Mouse (Mus musculus) hindbrain, embryonic 11.5 days (tissue): ENCODE data around the gene Ccdc116. TPM values are rescaled to one million over a fixed set of nuclear protein-coding genes. Genes with fewer than 3 reads are reported as not detected.
A peak's percentile ranks its signal among the peaks of the same experiment; 100 is the strongest.

Experiments used
- ATAC-seq: fragments of 200-750 bp; cut with Nextera tagmentation; 2 replicates; pipeline ENCODE4 v1.8.0; 2017; ENCODE audit warnings: mild to moderate bottlenecking, moderate TSS enrichment, moderate library complexity; ENCODE audit not compliant: low FRiP score
- DNase-seq: peaks from one replicate; pipeline ENCODE4 v3.0.0-alpha.2; 2015; ENCODE audit warnings: low spot score
- H3K27ac ChIP-seq: fragments of 300-500 bp; sonication (generic); 2 replicates; pipeline ENCODE4 v1.5.1; 2014; ENCODE audit warnings: mild to moderate bottlenecking, low read depth, low read length
- H3K27me3 ChIP-seq: fragments of 300-500 bp; sonication (generic); 2 replicates; pipeline ENCODE4 v1.6.1; 2014; ENCODE audit warnings: mild to moderate bottlenecking, low read length, moderate library complexity, mixed read lengths; ENCODE audit not compliant: control insufficient read depth, insufficient read depth
- H3K36me3 ChIP-seq: fragments of 300-500 bp; sonication (generic); 2 replicates; pipeline ENCODE4 v1.6.1; 2014; ENCODE audit warnings: mild to moderate bottlenecking, low read length, moderate library complexity, mixed read lengths; ENCODE audit not compliant: control insufficient read depth, insufficient read depth
- H3K4me1 ChIP-seq: fragments of 300-500 bp; sonication (generic); replicated peaks from 2 replicates; pipeline ENCODE4 v1.6.1; 2014; ENCODE audit warnings: low read length, mixed read lengths; ENCODE audit not compliant: control insufficient read depth, insufficient read depth
- H3K4me2 ChIP-seq: fragments of 300-500 bp; sonication (generic); replicated peaks from 2 replicates; pipeline ENCODE4 v1.6.1; 2014; ENCODE audit warnings: mild to moderate bottlenecking, low read depth, low read length
- H3K4me3 ChIP-seq: fragments of 300-500 bp; sonication (generic); 2 replicates; pipeline ENCODE4 v1.5.1; 2014; ENCODE audit warnings: low read depth, low read length
- H3K9ac ChIP-seq: fragments of 300-500 bp; sonication (generic); 2 replicates; pipeline ENCODE4 v1.6.1; 2014; ENCODE audit warnings: low read depth, low read length
- H3K9me3 ChIP-seq: fragments of 300-500 bp; sonication (generic); 2 replicates; pipeline ENCODE4 v1.6.1; 2016; ENCODE audit warnings: low read length; ENCODE audit not compliant: control insufficient read depth
- WGBS: fragments of 180-500 bp; shearing (Covaris S2); extraction: QIAGEN DNeasy Blood & Tissue Kit; methylation state at CpG from one replicate; pipeline ENCODE4 v1.1.7; 2014; 5-methylcytosine and 5-hydroxymethylcytosine counted together
- polyA plus RNA-seq: library from polyadenylated mRNA; unstranded; fragments of >200 nt; fragmentation: Nextera tagmentation; extraction: Ambion mirVana; gene quantifications from 2 replicates; pipeline ENCODE4 v1.2.1, GENCODE M21; 2014

Ccdc116 gene
- polyA plus RNA-seq, 1 experiment from 2014 or later = 0.31 TPM

GRCm38 (mm10) chr16:17124119-17124870, 22.7 kb downstream of the Ccdc116 start:
- H3K27me3 ChIP-seq = no peaks in the 10 kb centered on the region
- WGBS = 2% methylated on average over 22 of the region's 22 CpGs
- H3K9me3 ChIP-seq = no peaks in the 10 kb centered on the region
- ATAC-seq (peak; percentile 58), DNase-seq (peak; percentile 77)
- peak overlapping the region; percentile 80 for H3K4me2 ChIP-seq
- peak overlapping the region; percentile 66 for H3K9ac ChIP-seq
- peaks cover 4% of the 10 kb centered on the region; the same call in 1 of the 2 replicates for H3K36me3 ChIP-seq
- no peaks in the 10 kb centered on the region; the same call in none of the 2 replicates for H3K4me1 ChIP-seq
- peak overlapping the region; percentile 58 for H3K27ac ChIP-seq
- H3K4me3 ChIP-seq = peak overlapping the region; percentile 56

GRCm38 (mm10) chr16:17121569-17121968, 25.5 kb downstream of the Ccdc116 start:
- Histone ChIP-seq H3K27me3 (no peaks in the 10 kb centered on the region), H3K9me3 (no peaks in the 10 kb centered on the region), H3K9ac (no peak overlapping the region), H3K4me3 (no peak overlapping the region), H3K36me3 (peaks cover 4% of the 10 kb centered on the region), H3K27ac (0 out of 2 replicates have a peak overlapping the region, but pooled peaks have one; percentile 7), H3K4me2 (no peak overlapping the region), H3K4me1 (no peaks in the 10 kb centered on the region; the same call in none of the 2 replicates)
- 45% methylated on average over 14 of the region's 14 CpGs for WGBS
- DNase-seq = peak; percentile 14
- ATAC-seq = no peak

GRCm38 (mm10) chr16:17117309-17117799, 29.7 kb downstream of the Ccdc116 start:
- 90% methylated on average over 5 of the region's 5 CpGs for WGBS
- Histone ChIP-seq H3K4me2 (no peak overlapping the region), H3K27ac (no peak overlapping the region), H3K9ac (no peak overlapping the region), H3K9me3 (no peaks in the 10 kb centered on the region), H3K36me3 (peaks cover 11% of the 10 kb centered on the region), H3K4me3 (no peak overlapping the region), H3K27me3 (no peaks in the 10 kb centered on the region), H3K4me1 (no peaks in the 10 kb centered on the region)
- no peak for ATAC-seq
- no peak for DNase-seq

GRCm38 (mm10) chr16:17110771-17111743, 36.0 kb downstream of the Ccdc116 start, which contains the start of gene Ppil2:
Ppil2 (minus strand) TSS chr16:17111257.
- H3K9ac ChIP-seq = peak within 1 kb of the TSS; percentile 79
- peak; percentile 83 for DNase-seq

GRCm38 (mm10) chr16:17104600-17104999, 42.4 kb downstream of the Ccdc116 start:
- no peaks in the 10 kb centered on the region for H3K9me3 ChIP-seq
- no peak overlapping the region for H3K27ac ChIP-seq
- H3K27me3 ChIP-seq = no peaks in the 10 kb centered on the region
- peaks cover 9% of the 10 kb centered on the region; the same call in 1 of the 2 replicates for H3K36me3 ChIP-seq
- no peak overlapping the region for H3K9ac ChIP-seq
- WGBS = 93% methylated on average over 4 of the region's 4 CpGs
- H3K4me3 ChIP-seq = no peak overlapping the region
- ATAC-seq = no peak
- no peak overlapping the region for H3K4me2 ChIP-seq
- no peaks in the 10 kb centered on the region for H3K4me1 ChIP-seq
- DNase-seq = no peak

More at GRCm38 (mm10) chr16:17110771-17111743, 36.0 kb downstream of the Ccdc116 start, which contains the start of gene Ppil2:
- Histone ChIP-seq H3K27ac (no peak within 1 kb of the TSS), H3K4me3 (peak within 1 kb of the TSS; percentile 90), H3K4me1 (no peaks in the 10 kb centered on the region; the same call in 1 of the 2 replicates), H3K36me3 (peaks cover 7% of the 10 kb centered on the region; the same call in 1 of the 2 replicates), H3K4me2 (peak within 1 kb of the TSS; percentile 41), H3K9me3 (no peaks in the 10 kb centered on the region), H3K27me3 (no peaks in the 10 kb centered on the region)
- 9% methylated on average over 38 of the region's 38 CpGs for WGBS
- ATAC-seq = peak; percentile 90

GRCm38 (mm10) chr16:17102630-17103220, 44.3 kb downstream of the Ccdc116 start:
- 86% methylated on average over 7 of the region's 7 CpGs for WGBS
- Histone ChIP-seq H3K36me3 (peaks cover 10% of the 10 kb centered on the region; the same call in 1 of the 2 replicates), H3K4me2 (no peak overlapping the region), H3K9ac (no peak overlapping the region), H3K4me3 (no peak overlapping the region), H3K27me3 (no peaks in the 10 kb centered on the region), H3K27ac (no peak overlapping the region), H3K4me1 (no peaks in the 10 kb centered on the region), H3K9me3 (no peaks in the 10 kb centered on the region)
- DNase-seq = no peak
- ATAC-seq = no peak

GRCm38 (mm10) chr16:17096938-17097337, 50.1 kb downstream of the Ccdc116 start:
- H3K27me3 ChIP-seq = no peaks in the 10 kb centered on the region
- H3K4me1 ChIP-seq = no peaks in the 10 kb centered on the region
- 98% methylated on average over 3 of the region's 3 CpGs for WGBS
- no peak overlapping the region for H3K4me3 ChIP-seq
- H3K9me3 ChIP-seq = no peaks in the 10 kb centered on the region
- H3K4me2 ChIP-seq = no peak overlapping the region
- no peak for ATAC-seq
- H3K27ac ChIP-seq = no peak overlapping the region
- DNase-seq = no peak
- H3K36me3 ChIP-seq = peaks cover 23% of the 10 kb centered on the region
- H3K9ac ChIP-seq = no peak overlapping the region
